Mouse (Mus musculus): Measurements from ENCODE around the gene Anks1. TPM values are rescaled to one million over a fixed set of nuclear protein-coding genes. Genes with fewer than 3 reads are reported as not detected.

Anks1 gene
- polyA plus RNA-seq, 1 experiment from 2014 or later, result 23.7 TPM

GRCm38 (mm10) chr17:27922174-27922712 lies 13.1 kb downstream of the Anks1 start:
- Histone ChIP-seq H3K27ac (ENCODE audit: low read depth, low read length) (no peak overlapping the region), H3K4me2 (no peak overlapping the region), H3K27me3 (ENCODE audit: control insufficient read depth, insufficient read depth, low read length) (no peaks in the 10 kb centered on the region), H3K9me3 (ENCODE audit: control insufficient read depth, low read length) (no peaks in the 10 kb centered on the region), H3K4me3 (ENCODE audit: low read depth, low read length) (no peak overlapping the region), H3K4me1 (ENCODE audit: control insufficient read depth, insufficient read depth, low read length) (no peaks in the 10 kb centered on the region; the same call in 1 of the 2 replicates), H3K9ac (ENCODE audit: low read length) (no peak overlapping the region), H3K36me3 (ENCODE audit: control insufficient read depth, insufficient read depth, low read length) (no peaks in the 10 kb centered on the region)
- no peak for DNase-seq (ENCODE audit: low spot score, missing footprints)
- 90% methylated on average over 11 of the region's 11 CpGs for WGBS
- ATAC-seq (ENCODE audit: low FRiP score), result no peak

DNA sequence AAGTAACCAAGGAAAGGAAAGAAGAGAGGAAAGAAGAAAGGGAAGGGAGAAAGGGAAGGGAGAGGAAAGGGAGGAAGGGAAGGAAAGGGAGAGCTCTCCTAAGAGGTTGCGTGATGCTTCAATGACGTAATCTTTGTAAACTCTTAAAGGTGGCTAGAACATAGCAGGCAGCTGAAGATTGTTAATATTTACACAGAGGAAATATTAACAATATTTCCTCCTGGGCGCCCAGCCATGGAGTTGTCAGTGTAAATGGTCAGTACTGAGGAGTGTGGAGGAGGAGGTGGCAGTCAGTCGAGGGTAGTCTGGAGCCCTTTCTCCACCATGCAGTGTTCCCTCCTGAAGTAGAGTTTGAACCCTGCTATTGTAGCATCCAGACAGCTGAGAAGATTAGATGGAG lies 15.9 kb downstream of the Anks1 start:
- Histone ChIP-seq H3K4me1 (ENCODE audit: control insufficient read depth, insufficient read depth, low read length) (no peaks in the 10 kb centered on the region; the same call in 1 of the 2 replicates), H3K9ac (ENCODE audit: low read length) (no peak overlapping the region), H3K27ac (ENCODE audit: low read depth, low read length) (no peak overlapping the region), H3K4me3 (ENCODE audit: low read depth, low read length) (no peak overlapping the region), H3K36me3 (ENCODE audit: control insufficient read depth, insufficient read depth, low read length) (no peaks in the 10 kb centered on the region), H3K27me3 (ENCODE audit: control insufficient read depth, insufficient read depth, low read length) (no peaks in the 10 kb centered on the region), H3K4me2 (no peak overlapping the region), H3K9me3 (ENCODE audit: control insufficient read depth, low read length) (no peaks in the 10 kb centered on the region)
- DNase-seq (ENCODE audit: low spot score, missing footprints) (no peak), ATAC-seq (ENCODE audit: low FRiP score) (no peak)
- WGBS, result 87% methylated on average over 4 of the region's 4 CpGs

DNA sequence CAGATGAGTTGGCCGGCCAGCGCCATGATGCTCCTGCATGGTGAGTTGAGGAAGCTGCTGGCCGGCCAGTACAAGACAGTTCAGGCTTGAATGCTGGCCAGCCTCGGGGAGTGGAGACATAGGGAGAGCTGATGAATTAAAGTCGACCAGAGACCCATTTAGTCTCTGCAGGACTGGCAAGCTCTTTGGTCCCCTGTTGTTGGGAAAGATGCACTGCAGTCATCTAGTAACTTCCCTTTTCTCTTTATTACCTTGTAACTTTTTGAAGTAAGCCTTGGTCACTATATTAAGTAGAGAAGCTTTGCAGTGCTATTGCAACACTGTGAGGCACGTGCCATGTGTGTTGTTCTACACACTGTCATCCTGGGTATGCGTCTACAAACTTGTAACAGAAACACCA lies 16.4 kb downstream of the Anks1 start:
- DNase-seq (ENCODE audit: low spot score, missing footprints), result no peak
- Histone ChIP-seq H3K4me3 (ENCODE audit: low read depth, low read length) (no peak overlapping the region), H3K27me3 (ENCODE audit: control insufficient read depth, insufficient read depth, low read length) (no peaks in the 10 kb centered on the region), H3K4me2 (no peak overlapping the region), H3K27ac (ENCODE audit: low read depth, low read length) (no peak overlapping the region), H3K4me1 (ENCODE audit: control insufficient read depth, insufficient read depth, low read length) (no peaks in the 10 kb centered on the region; the same call in 1 of the 2 replicates), H3K36me3 (ENCODE audit: control insufficient read depth, insufficient read depth, low read length) (no peaks in the 10 kb centered on the region), H3K9ac (ENCODE audit: low read length) (no peak overlapping the region), H3K9me3 (ENCODE audit: control insufficient read depth, low read length) (no peaks in the 10 kb centered on the region)
- 86% methylated on average over 7 of the region's 7 CpGs for WGBS
- no peak for ATAC-seq (ENCODE audit: low FRiP score)

GRCm38 (mm10) chr17:27930291-27930690 lies 21.2 kb downstream of the Anks1 start:
- no peak for DNase-seq (ENCODE audit: low spot score, missing footprints)
- H3K4me1 ChIP-seq (ENCODE audit: control insufficient read depth, insufficient read depth, low read length), result no peaks in the 10 kb centered on the region
- no peaks in the 10 kb centered on the region for H3K9me3 ChIP-seq (ENCODE audit: control insufficient read depth, low read length)
- H3K36me3 ChIP-seq (ENCODE audit: control insufficient read depth, insufficient read depth, low read length), result no peaks in the 10 kb centered on the region
- 91% methylated on average over 5 of the region's 5 CpGs for WGBS
- no peak overlapping the region for H3K9ac ChIP-seq (ENCODE audit: low read length)
- no peak overlapping the region for H3K4me3 ChIP-seq (ENCODE audit: low read depth, low read length)
- H3K27ac ChIP-seq (ENCODE audit: low read depth, low read length), result no peak overlapping the region
- ATAC-seq (ENCODE audit: low FRiP score), result no peak
- H3K27me3 ChIP-seq (ENCODE audit: control insufficient read depth, insufficient read depth, low read length), result no peaks in the 10 kb centered on the region
- H3K4me2 ChIP-seq, result no peak overlapping the region

- WGBS, result 90% methylated on average over 4 of the region's 4 CpGs
- Histone ChIP-seq H3K9ac (ENCODE audit: low read length) (no peak overlapping the region), H3K4me1 (ENCODE audit: control insufficient read depth, insufficient read depth, low read length) (no peaks in the 10 kb centered on the region), H3K27ac (ENCODE audit: low read depth, low read length) (no peak overlapping the region), H3K9me3 (ENCODE audit: control insufficient read depth, low read length) (no peaks in the 10 kb centered on the region), H3K36me3 (ENCODE audit: control insufficient read depth, insufficient read depth, low read length) (no peaks in the 10 kb centered on the region), H3K27me3 (ENCODE audit: control insufficient read depth, insufficient read depth, low read length) (no peaks in the 10 kb centered on the region), H3K4me2 (no peak overlapping the region), H3K4me3 (ENCODE audit: low read depth, low read length) (no peak overlapping the region)
- ATAC-seq (ENCODE audit: low FRiP score), result no peak
- no peak for DNase-seq (ENCODE audit: low spot score, missing footprints)
These were observed 22.7 kb downstream of the Anks1 start for GRCm38 (mm10) chr17:27931826-27932225.

GRCm38 (mm10) chr17:27934136-27934910 lies 25.2 kb downstream of the Anks1 start:
- H3K27ac ChIP-seq (ENCODE audit: low read depth, low read length), result no peak overlapping the region
- no peak for DNase-seq (ENCODE audit: low spot score, missing footprints)
- H3K27me3 ChIP-seq (ENCODE audit: control insufficient read depth, insufficient read depth, low read length), result no peaks in the 10 kb centered on the region
- no peaks in the 10 kb centered on the region for H3K36me3 ChIP-seq (ENCODE audit: control insufficient read depth, insufficient read depth, low read length)
- no peak overlapping the region for H3K4me2 ChIP-seq
- H3K4me1 ChIP-seq (ENCODE audit: control insufficient read depth, insufficient read depth, low read length), result no peaks in the 10 kb centered on the region
- H3K9ac ChIP-seq (ENCODE audit: low read length), result no peak overlapping the region
- H3K4me3 ChIP-seq (ENCODE audit: low read depth, low read length), result no peak overlapping the region
- WGBS, result 87% methylated on average over 10 of the region's 10 CpGs
- no peaks in the 10 kb centered on the region for H3K9me3 ChIP-seq (ENCODE audit: control insufficient read depth, low read length)
- ATAC-seq (ENCODE audit: low FRiP score), result no peak

DNA sequence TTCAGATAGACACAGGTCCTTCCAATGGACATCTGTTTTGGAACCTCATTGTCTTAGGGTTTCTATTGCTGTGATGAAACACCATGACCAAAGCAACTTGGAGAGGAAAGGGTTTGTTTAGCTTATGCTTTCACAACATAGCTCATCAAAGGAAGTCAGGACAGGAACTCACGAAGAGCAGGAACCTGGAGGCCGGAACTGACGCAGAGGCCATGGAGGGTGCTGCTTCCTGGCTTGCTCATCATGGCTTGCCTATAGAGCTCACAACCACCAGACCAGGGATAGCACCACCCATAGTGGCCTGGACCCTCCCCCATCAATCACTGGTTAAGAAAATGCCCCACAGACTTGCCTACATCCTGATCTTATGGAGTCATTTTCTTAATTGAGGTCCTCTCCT lies 26.0 kb downstream of the Anks1 start:
- DNase-seq (ENCODE audit: low spot score, missing footprints), result no peak
- H3K36me3 ChIP-seq (ENCODE audit: control insufficient read depth, insufficient read depth, low read length), result no peaks in the 10 kb centered on the region
- H3K9me3 ChIP-seq (ENCODE audit: control insufficient read depth, low read length), result no peaks in the 10 kb centered on the region
- H3K4me2 ChIP-seq, result no peak overlapping the region
- no peak overlapping the region for H3K4me3 ChIP-seq (ENCODE audit: low read depth, low read length)
- no peaks in the 10 kb centered on the region for H3K4me1 ChIP-seq (ENCODE audit: control insufficient read depth, insufficient read depth, low read length)
- WGBS, result 93% methylated on average over 3 of the region's 3 CpGs
- no peak for ATAC-seq (ENCODE audit: low FRiP score)
- no peak overlapping the region for H3K27ac ChIP-seq (ENCODE audit: low read depth, low read length)
- no peaks in the 10 kb centered on the region for H3K27me3 ChIP-seq (ENCODE audit: control insufficient read depth, insufficient read depth, low read length)
- H3K9ac ChIP-seq (ENCODE audit: low read length), result no peak overlapping the region

DNA sequence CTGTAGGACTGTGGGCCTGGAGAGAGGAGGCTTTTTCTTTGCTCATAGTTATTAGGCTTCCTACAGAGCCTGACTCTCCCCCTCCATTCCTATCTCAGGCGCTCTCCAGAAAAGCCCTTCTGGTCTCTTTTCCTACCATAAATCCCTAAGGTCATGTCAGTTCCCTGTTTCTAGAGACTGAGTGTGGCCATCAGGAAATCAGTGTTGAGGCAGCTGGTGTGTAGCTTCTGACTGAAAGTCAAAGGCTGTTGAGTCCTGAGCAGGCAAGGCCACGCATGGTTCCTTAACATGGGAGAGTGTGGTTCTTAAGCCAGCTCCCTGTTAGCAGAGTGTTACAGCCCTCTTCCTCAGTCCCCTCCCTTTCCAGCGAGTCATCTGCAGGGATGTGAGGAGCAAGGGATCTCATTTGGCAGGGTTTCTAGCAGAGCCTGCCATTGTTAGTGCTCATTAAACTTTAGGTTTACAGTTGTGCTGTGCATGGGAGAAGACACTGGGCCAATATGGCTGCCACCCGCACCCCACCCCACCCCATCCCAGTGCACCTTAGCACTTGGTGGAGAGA lies 28.0 kb downstream of the Anks1 start:
- Histone ChIP-seq H3K4me1 (ENCODE audit: control insufficient read depth, insufficient read depth, low read length) (no peaks in the 10 kb centered on the region), H3K9me3 (ENCODE audit: control insufficient read depth, low read length) (no peaks in the 10 kb centered on the region), H3K36me3 (ENCODE audit: control insufficient read depth, insufficient read depth, low read length) (no peaks in the 10 kb centered on the region), H3K4me3 (ENCODE audit: low read depth, low read length) (no peak overlapping the region), H3K9ac (ENCODE audit: low read length) (no peak overlapping the region), H3K27me3 (ENCODE audit: control insufficient read depth, insufficient read depth, low read length) (no peaks in the 10 kb centered on the region), H3K4me2 (no peak overlapping the region), H3K27ac (ENCODE audit: low read depth, low read length) (no peak overlapping the region)
- ATAC-seq (ENCODE audit: low FRiP score), result no peak
- DNase-seq (ENCODE audit: low spot score, missing footprints), result no peak
- 93% methylated on average over 4 of the region's 4 CpGs for WGBS

DNA sequence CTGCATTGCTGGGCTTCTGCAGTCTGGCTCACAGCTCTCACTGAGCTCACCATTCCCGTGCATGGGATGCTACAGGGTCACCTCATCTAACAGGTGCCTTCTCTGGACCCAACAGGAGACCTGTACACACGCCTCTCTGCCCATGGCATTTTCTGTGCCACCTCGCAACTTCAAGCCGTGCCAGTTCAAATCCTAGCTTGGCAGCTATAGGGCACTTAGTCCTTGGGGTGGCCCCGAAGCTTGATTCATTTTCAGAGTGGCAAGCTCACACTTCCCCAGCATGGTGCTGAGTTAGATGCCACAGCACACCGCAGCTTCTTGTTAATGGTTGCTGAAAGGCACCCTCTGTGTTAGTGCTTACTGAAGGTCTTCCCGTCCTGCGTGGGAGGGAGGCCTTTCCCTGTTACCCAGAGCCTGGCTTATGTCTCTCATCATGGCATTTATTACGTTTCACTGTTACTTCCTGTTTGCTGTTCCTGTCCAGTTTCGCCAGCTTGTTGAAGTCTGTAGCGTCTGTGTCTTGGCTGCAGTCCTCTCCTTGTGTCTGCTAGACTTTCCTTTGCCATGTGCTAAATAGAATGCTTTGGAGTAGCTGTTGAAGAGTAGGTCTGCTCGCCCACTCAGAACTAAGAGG lies 29.1 kb downstream of the Anks1 start:
- H3K9me3 ChIP-seq (ENCODE audit: control insufficient read depth, low read length), result no peaks in the 10 kb centered on the region
- ATAC-seq (ENCODE audit: low FRiP score), result no peak
- no peaks in the 10 kb centered on the region for H3K36me3 ChIP-seq (ENCODE audit: control insufficient read depth, insufficient read depth, low read length)
- no peak overlapping the region for H3K4me2 ChIP-seq
- no peak overlapping the region for H3K4me3 ChIP-seq (ENCODE audit: low read depth, low read length)
- 88% methylated on average over 12 of the region's 12 CpGs for WGBS
- no peaks in the 10 kb centered on the region for H3K4me1 ChIP-seq (ENCODE audit: control insufficient read depth, insufficient read depth, low read length)
- no peak overlapping the region for H3K9ac ChIP-seq (ENCODE audit: low read length)
- no peak for DNase-seq (ENCODE audit: low spot score, missing footprints)
- no peak overlapping the region for H3K27ac ChIP-seq (ENCODE audit: low read depth, low read length)
- H3K27me3 ChIP-seq (ENCODE audit: control insufficient read depth, insufficient read depth, low read length), result no peaks in the 10 kb centered on the region

Data from midbrain, embryonic 11.5 days (tissue).